Mouse (Mus musculus): ENCODE data around the gene Zfp184. TPM values are rescaled to one million over a fixed set of nuclear protein-coding genes. Genes with fewer than 3 reads are reported as not detected.
"Not testable (repeated sequence)": the region's sequence is repeated elsewhere in the genome, so short reads cannot be mapped to it uniquely, and the experiment has no call there.

The Zfp184 gene
- polyA plus RNA-seq, 1 experiment = 0.44 TPM

DNA sequence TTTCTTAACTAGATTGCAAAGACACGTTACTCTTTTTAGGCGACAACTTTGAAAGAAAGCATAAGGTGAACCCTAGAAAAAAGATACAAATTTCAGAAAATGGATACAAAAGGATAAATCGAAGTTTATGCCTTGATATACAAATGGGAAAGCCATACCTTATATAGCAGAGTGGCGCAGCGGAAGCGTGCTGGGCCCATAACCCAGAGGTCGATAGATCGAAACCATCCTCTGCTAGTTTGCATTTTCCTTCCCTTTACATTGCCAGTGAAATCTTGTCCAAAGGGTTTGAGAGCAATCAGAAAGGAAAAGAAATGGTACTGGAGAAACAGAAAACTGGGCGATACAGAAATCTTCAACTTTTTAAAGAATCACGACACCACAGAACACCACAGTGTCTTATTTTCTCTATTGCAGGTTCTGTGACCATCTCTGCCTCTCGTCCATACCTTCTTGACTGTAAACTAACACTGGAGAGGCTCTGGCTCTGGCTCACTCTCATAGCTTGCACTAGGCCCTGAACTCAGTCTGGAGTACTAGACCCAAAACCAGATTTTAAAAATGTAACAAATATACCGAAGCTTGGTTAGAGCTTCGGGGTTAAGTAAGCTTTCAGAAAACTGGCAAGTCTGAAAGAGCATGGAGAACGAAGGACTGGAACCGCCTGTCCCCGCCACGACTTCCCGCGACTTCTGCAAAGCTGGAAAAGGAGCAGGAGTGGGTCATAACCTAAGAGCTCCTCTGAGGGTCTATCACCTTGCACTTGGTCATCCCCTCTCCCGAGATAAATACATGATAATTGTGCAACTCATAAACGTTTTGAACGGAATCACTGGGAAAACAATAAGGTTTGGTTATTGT is 37.7 kb upstream of the Zfp184 start:
- TF ChIP-seq CTCF (conservative IDR thresholded peaks at IDR 0.05; ENCODE audit: insufficient read depth, insufficient read length, low read depth, low read length) (no peak), POLR2A (IDR thresholded peaks at IDR 0.05; ENCODE audit: low read depth, low read length) (no peak)
- WGBS = 59% methylated on average over 22 of the region's 22 CpGs

DNA sequence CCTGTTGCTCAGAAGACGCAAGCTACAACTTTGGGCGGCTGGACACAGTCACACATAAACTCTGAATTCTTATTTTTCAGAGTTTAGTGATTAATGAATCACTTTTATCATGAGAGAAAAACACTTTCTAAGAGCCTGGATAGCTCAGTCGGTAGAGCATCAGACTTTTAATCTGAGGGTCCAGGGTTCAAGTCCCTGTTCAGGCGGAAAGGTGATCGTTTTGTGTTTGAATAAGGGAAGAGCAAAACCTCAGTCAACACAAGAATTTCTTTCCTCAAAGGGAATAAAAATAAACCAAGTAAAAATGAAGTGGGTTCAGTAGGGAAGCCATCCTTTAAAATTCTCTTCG is 37.1 kb upstream of the Zfp184 start:
- H3K4me1 ChIP-seq (ENCODE audit: control insufficient read depth, insufficient read depth, low read length); H3K36me3 ChIP-seq (ENCODE audit: control insufficient read depth, insufficient read depth, low read length); H3K27me3 ChIP-seq (replicated peaks; ENCODE audit: control insufficient read depth, insufficient read depth, low read length); H3K4me3 ChIP-seq (ENCODE audit: insufficient read depth, low read depth, low read length); DNase-seq; H3K27ac ChIP-seq (ENCODE audit: insufficient read depth, low read depth, low read length): not testable (repeated sequence)
- WGBS = 60% methylated on average over 6 of the region's 6 CpGs

More for the DNA sequence above, 37.7 kb upstream of the Zfp184 start:
- Histone ChIP-seq H3K4me1 (ENCODE audit: control insufficient read depth, insufficient read depth, low read length) (no peaks in the 10 kb centered on the region), H3K27ac (ENCODE audit: insufficient read depth, low read depth, low read length) (no peak overlapping the region), H3K4me3 (ENCODE audit: insufficient read depth, low read depth, low read length) (no peak overlapping the region), H3K36me3 (ENCODE audit: control insufficient read depth, insufficient read depth, low read length) (no peaks in the 10 kb centered on the region), H3K27me3 (replicated peaks; ENCODE audit: control insufficient read depth, insufficient read depth, low read length) (0 out of 2 replicates have a peak, but pooled peaks cover 1% of the 10 kb centered on the region)
- DNase-seq = no peak

DNA sequence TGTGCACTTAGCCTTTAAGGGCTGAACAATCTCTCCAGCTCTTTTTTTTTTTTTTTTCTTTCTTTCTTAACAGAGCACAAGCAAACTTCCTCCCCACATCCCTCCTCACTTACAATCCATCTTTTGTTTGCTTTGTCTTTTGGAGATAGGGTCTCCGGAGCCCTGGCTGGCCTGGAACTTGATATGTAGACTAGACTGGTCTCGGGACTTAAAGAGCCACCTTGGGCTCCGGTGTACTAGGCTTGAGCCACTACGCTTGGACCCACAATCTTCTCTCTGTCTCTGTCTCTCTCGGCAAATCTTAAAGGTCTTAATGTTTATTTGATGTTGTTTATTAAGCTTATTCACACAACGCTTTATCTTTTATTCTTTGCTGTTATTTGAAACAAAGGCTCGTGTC is 34.2 kb upstream of the Zfp184 start:
- TF ChIP-seq CTCF (conservative IDR thresholded peaks at IDR 0.05; ENCODE audit: insufficient read depth, insufficient read length, low read depth, low read length) = no peak
- TF ChIP-seq POLR2A (IDR thresholded peaks at IDR 0.05; ENCODE audit: low read depth, low read length) = no peak
- H3K36me3 ChIP-seq (ENCODE audit: control insufficient read depth, insufficient read depth, low read length) = no peaks in the 10 kb centered on the region
- 0 out of 2 replicates have a peak, but pooled peaks cover 3% of the 10 kb centered on the region for H3K27me3 ChIP-seq (replicated peaks; ENCODE audit: control insufficient read depth, insufficient read depth, low read length)
- H3K4me3 ChIP-seq (ENCODE audit: insufficient read depth, low read depth, low read length) = no peak overlapping the region
- no peaks in the 10 kb centered on the region for H3K4me1 ChIP-seq (ENCODE audit: control insufficient read depth, insufficient read depth, low read length)
- 41% methylated on average over 7 of the region's 7 CpGs for WGBS
- H3K27ac ChIP-seq (ENCODE audit: insufficient read depth, low read depth, low read length) = no peak overlapping the region
- DNase-seq = no peak

DNA sequence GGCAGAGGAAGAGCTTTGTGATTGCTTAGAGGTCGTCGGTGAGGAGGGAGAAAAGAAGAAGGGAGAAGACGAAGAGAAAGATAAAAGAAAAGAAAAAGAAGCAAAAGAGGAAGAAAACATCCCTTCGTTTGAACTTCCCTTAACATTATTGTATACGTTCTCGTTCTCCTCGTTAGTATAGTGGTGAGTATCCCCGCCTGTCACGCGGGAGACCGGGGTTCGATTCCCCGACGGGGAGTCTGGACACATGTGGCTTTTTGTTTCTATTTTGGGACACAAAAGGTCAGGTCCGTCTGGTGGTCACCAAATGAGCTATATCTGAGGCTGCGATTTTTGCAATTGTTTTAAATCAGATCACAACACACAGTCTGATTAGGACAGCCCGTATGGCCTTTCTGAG is 33.7 kb upstream of the Zfp184 start:
- DNase-seq = no peak
- 33% methylated on average over 17 of the region's 17 CpGs for WGBS
- Histone ChIP-seq H3K4me3 (ENCODE audit: insufficient read depth, low read depth, low read length) (no peak overlapping the region), H3K4me1 (ENCODE audit: control insufficient read depth, insufficient read depth, low read length) (no peaks in the 10 kb centered on the region), H3K27ac (ENCODE audit: insufficient read depth, low read depth, low read length) (no peak overlapping the region), H3K27me3 (replicated peaks; ENCODE audit: control insufficient read depth, insufficient read depth, low read length) (0 out of 2 replicates have a peak, but pooled peaks cover 3% of the 10 kb centered on the region), H3K36me3 (ENCODE audit: control insufficient read depth, insufficient read depth, low read length) (no peaks in the 10 kb centered on the region)
- TF ChIP-seq POLR2A (IDR thresholded peaks at IDR 0.05; ENCODE audit: low read depth, low read length) (no peak), CTCF (conservative IDR thresholded peaks at IDR 0.05; ENCODE audit: insufficient read depth, insufficient read length, low read depth, low read length) (no peak)

- 41% methylated on average over 8 of the region's 8 CpGs for WGBS
- no peaks in the 10 kb centered on the region for H3K4me1 ChIP-seq (ENCODE audit: control insufficient read depth, insufficient read depth, low read length)
- no peak overlapping the region for H3K4me3 ChIP-seq (ENCODE audit: insufficient read depth, low read depth, low read length)
Observed at GRCm38 (mm10) chr13:21913854-21914253, 31.0 kb upstream of the Zfp184 start.

GRCm38 (mm10) chr13:21914599-21914998 is 30.3 kb upstream of the Zfp184 start:
- Histone ChIP-seq H3K4me1 (ENCODE audit: control insufficient read depth, insufficient read depth, low read length) (no peaks in the 10 kb centered on the region), H3K27me3 (replicated peaks; ENCODE audit: control insufficient read depth, insufficient read depth, low read length) (peaks cover 4% of the 10 kb centered on the region), H3K27ac (ENCODE audit: insufficient read depth, low read depth, low read length) (no peak overlapping the region), H3K4me3 (ENCODE audit: insufficient read depth, low read depth, low read length) (no peak overlapping the region), H3K36me3 (ENCODE audit: control insufficient read depth, insufficient read depth, low read length) (no peaks in the 10 kb centered on the region)
- TF ChIP-seq POLR2A (IDR thresholded peaks at IDR 0.05; ENCODE audit: low read depth, low read length) (no peak), CTCF (conservative IDR thresholded peaks at IDR 0.05; ENCODE audit: insufficient read depth, insufficient read length, low read depth, low read length) (no peak)
- peak; percentile 38 for DNase-seq
- 43% methylated on average over 14 of the region's 14 CpGs for WGBS

More at GRCm38 (mm10) chr13:21913854-21914253, 31.0 kb upstream of the Zfp184 start:
- no peak for DNase-seq
- Histone ChIP-seq H3K36me3 (ENCODE audit: control insufficient read depth, insufficient read depth, low read length) (no peaks in the 10 kb centered on the region), H3K27me3 (replicated peaks; ENCODE audit: control insufficient read depth, insufficient read depth, low read length) (peaks cover 5% of the 10 kb centered on the region; the same call in 1 of the 2 replicates), H3K27ac (ENCODE audit: insufficient read depth, low read depth, low read length) (no peak overlapping the region)
- TF ChIP-seq POLR2A (IDR thresholded peaks at IDR 0.05; ENCODE audit: low read depth, low read length) (no peak), CTCF (conservative IDR thresholded peaks at IDR 0.05; ENCODE audit: insufficient read depth, insufficient read length, low read depth, low read length) (no peak)

GRCm38 (mm10) chr13:21915487-21915886 is 29.4 kb upstream of the Zfp184 start:
- DNase-seq = no peak
- Histone ChIP-seq H3K4me1 (ENCODE audit: control insufficient read depth, insufficient read depth, low read length) (no peaks in the 10 kb centered on the region), H3K27ac (ENCODE audit: insufficient read depth, low read depth, low read length) (no peak overlapping the region), H3K4me3 (ENCODE audit: insufficient read depth, low read depth, low read length) (no peak overlapping the region), H3K27me3 (replicated peaks; ENCODE audit: control insufficient read depth, insufficient read depth, low read length) (peaks cover 4% of the 10 kb centered on the region), H3K36me3 (ENCODE audit: control insufficient read depth, insufficient read depth, low read length) (no peaks in the 10 kb centered on the region)
- TF ChIP-seq POLR2A (IDR thresholded peaks at IDR 0.05; ENCODE audit: low read depth, low read length) (no peak), CTCF (conservative IDR thresholded peaks at IDR 0.05; ENCODE audit: insufficient read depth, insufficient read length, low read depth, low read length) (no peak)
- WGBS = 72% methylated on average over 5 of the region's 5 CpGs
